Mouse (Mus musculus) 3T3-L1 (cell line): ENCODE data around the gene Cadm2.

Experiments used
- DNase-seq: peaks from one replicate; pipeline ENCODE4 v3.0.0-alpha.2; 2015; ENCODE audit warnings: low read depth, low spot score

Cadm2 gene

GRCm38 (mm10) chr16:66761546-66762473, 858.9 kb downstream of the Cadm2 start:
- no peak for DNase-seq

- DNase-seq: no peak
These were observed 872.2 kb downstream of the Cadm2 start for GRCm38 (mm10) chr16:66748533-66748932.

- no peak for DNase-seq
These were observed 889.5 kb downstream of the Cadm2 start for GRCm38 (mm10) chr16:66731212-66731611.

DNA sequence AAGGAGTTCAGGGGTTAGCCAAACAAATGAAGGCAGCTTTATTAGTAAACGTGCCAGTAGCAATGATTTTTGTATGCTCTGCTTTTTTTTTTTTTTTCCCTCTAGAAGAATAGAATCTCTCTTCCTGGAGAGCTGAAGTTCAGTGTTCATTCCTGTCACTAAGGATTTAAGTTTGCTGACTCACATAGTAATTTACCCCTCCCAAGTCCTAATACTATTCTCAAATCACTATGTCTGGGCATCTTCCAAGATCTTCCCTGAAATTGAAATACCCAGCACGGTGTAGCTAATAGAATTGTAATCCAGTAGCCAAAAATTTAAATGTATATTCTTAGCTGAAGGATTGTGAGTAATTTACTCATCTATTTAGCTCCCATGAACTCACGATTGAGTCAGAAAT, 914.2 kb downstream of the Cadm2 start:
- DNase-seq: no peak

DNA sequence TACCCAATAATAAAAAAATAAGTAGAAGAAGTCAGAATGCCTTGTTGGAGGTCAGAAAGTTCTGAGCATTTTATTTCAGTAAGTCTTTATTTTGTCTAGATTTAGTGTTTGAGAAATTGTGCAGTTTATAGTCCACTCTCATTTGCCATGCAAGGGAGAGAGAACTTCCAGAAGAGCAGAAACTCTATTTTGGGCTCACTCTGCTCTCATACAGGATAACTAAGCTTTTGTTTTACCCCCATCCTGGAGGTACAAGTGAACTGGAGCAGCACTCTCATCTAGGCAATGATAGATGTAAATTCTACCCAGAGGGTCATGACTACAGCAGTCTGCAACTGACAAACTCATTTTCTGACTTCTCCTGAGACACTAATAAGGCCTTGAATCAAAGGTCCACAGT, 925.9 kb downstream of the Cadm2 start:
- no peak for DNase-seq

- no peak for DNase-seq
These were observed 943.5 kb downstream of the Cadm2 start for GRCm38 (mm10) chr16:66677241-66677640.

GRCm38 (mm10) chr16:66651013-66651362, 969.7 kb downstream of the Cadm2 start:
- DNase-seq: no peak

- no peak for DNase-seq
These were observed 970.2 kb downstream of the Cadm2 start for GRCm38 (mm10) chr16:66650348-66651012.

DNA sequence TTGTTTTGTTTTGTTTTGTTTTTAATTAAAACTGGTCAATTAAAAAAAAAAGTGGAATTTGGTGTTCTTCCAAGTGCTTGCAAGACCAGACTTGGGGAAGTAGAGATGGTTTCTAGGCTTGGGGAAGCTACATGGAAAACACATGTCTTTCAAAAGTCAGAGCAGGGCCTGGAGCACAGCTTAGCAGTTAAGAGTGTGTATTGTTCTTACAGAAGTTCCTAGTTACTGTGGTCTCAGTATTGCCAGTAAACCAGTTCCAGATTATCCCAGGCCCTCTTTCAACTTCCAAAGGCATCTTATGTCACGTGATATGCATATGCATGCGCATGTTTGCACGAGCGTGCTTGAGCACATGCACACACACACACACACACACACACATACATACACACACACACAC, 972.9 kb downstream of the Cadm2 start:
- no peak for DNase-seq

DNA sequence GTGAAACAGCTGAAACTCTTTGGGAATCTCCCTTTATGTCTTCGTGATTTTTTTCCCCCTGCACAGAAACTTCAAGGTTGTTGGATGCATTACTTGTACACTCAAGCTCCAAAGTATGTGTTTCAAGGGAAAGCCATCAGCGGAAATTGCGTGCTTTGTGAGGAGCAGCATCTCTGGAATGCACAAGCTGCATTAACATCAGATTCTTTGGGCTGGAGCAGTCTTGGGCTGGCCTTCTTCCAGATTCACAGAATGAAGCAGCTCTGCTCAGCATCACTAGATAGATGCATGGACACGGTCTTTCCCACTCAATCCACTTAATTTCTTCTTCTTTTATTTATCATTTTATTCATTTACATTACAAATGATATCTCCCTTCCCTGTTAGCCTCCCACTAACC, 977.1 kb downstream of the Cadm2 start:
- DNase-seq: peak; percentile 68

GRCm38 (mm10) chr16:66627527-66627926, 993.2 kb downstream of the Cadm2 start:
- DNase-seq: peak; percentile 51

DNA sequence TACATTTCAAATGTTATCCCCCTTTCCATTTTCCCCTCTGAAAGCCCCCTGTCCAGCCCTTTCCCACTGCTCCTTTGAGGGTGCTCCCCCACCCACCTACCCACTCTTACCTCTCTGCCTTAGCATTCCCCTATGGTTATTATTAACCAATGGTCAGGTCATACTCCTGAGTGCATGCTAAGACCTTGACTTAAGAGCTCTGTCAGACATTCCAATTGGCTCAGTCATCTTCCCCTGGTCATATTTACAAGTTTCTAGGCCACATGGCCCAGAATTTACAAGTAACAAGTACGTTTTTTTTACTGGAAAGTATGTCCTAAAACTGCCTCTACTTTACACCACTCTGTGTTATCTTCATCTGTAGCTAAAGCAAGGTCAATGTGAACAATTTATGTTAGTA, 998.3 kb downstream of the Cadm2 start:
- DNase-seq: peak; percentile 80

- no peak for DNase-seq
These were observed 1008.1 kb downstream of the Cadm2 start for GRCm38 (mm10) chr16:66612624-66613023.
